Mouse (Mus musculus): Measurements from ENCODE around the gene Tigd4.

Gene Tigd4

DNA sequence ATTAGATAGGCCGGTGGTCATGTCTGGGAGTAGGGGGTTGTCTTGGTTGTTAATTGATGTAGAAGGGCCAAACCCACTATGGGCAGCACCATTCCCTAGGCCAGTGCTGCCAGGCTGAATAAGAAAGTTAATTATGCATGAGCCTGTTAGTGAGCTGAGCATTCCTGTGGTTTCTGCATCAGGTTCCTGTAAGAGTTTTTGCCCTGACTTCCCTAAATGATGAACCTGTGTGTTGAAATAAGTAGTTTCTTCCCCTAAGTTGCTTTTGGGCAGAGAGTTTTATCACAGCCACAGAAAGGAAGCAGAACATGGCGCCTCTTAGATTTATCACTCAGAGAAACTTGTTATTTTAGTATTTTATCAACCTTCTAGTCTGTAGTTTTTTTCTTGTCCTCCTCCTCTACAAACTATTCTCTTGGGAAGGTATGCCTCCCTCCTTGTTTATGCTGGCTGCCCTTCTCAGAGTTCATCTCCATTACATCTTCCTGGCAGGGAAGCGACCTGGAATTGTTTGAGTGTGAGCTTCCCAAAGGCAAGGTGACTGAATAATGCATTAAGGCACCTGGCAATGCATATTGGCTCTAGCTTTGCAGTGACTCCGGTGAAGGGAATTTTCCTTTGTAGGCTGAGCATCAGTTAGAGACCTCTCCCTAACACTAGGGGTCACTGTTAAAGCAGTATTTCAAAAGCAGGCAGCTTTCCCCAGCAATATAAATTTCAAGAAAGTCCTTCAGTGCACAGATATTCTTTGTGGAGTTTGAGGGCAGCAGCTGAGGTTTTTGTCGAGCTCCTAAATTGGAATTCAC, 21.9 kb downstream of the Tigd4 start:
- DNase-seq = peak; percentile 19

DNA sequence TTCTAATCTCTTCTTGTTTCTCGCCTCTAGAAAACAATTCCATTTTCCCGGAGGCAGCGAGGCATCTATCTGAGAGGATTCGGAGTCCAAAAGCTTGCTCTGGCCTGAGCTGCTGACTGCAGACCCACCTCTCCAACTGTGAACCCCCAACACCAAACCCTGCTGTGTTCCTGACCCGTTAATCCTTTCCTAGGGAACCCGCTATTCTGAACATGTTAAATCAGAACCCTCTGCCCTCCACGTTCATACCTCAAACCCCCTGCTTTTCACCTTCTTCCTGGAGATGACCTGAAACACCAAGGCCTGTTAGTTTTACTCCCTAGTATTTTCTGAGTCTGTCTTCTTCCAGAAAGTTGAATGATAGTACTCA, 22.5 kb downstream of the Tigd4 start:
- no peak for DNase-seq

DNA sequence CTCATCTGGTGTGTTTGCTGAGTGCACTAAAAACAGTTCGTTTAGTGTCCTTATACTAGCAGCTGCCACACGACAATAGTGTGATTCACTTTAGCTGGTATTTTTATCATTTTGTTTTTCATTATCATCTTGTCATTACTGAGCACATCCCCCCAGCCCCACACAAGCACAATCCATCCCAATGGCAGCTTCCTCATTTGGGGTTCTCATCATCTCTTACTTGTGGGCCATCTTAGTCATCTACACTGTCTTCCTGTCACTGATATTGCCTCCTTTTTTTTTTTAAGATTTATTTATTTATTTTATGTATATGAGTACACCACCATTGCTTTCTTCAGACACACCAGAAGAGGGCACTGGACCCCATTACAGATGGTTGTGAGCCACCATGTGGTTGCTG, 25.3 kb downstream of the Tigd4 start:
- DNase-seq = no peak

DNA sequence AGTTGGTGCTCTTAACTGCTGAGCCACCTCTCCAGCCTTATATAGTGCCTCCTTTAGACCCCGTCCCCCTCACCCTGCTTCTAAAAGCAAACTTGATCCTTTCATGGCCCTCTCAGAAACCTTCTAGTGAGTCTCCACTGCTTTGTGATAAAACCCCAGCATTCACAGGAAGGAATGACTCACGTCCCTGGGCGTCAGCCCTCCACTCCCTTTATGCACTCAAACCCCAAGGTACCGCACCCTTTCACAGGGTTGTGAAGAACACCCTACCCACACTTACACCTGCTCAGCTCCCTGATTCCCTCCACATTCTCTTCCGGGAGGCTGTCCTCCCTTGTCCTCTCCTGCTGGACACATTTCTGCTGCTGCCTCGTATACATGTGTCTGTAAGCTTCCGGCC, 25.7 kb downstream of the Tigd4 start:
- no peak for DNase-seq

DNA sequence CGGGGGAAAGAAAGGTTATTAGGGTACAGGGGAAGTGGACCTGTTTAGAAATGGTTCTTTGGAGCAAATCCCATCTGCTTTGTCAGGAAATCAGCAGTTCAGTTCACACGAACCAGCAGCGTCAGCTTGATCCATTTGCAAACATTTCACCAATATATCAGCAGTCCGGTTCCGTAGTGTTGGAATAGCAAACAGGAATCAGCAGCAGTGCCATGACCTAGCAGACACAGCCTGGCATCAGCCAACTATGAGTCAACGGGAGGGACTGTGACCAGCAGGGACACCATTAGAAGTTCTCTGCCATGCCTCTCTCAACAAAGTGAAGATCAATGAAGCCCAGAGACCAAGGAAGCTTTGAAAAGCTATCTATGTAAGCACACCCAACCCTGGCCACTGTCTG, 26.4 kb downstream of the Tigd4 start:
- DNase-seq = no peak

DNA sequence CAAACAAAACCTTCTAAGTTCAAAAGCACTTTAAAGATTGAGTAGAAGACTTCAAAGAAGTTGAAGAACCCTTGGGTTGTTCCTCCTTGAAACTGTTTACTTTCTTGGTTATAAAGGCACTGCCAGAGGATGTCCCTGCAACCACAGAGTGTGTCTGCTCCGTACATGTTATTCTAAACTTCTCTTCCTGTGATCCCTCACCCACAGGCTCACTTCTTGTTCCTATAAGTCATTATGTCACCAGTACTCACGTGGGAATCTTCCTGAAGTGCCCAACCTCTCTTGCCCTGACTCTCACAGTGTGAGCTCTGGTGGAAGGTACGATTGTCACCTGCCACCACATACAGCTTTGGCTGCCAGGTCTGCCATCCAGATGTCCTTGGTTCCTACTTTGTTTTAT, 28.7 kb downstream of the Tigd4 start:
- no peak for DNase-seq

DNA sequence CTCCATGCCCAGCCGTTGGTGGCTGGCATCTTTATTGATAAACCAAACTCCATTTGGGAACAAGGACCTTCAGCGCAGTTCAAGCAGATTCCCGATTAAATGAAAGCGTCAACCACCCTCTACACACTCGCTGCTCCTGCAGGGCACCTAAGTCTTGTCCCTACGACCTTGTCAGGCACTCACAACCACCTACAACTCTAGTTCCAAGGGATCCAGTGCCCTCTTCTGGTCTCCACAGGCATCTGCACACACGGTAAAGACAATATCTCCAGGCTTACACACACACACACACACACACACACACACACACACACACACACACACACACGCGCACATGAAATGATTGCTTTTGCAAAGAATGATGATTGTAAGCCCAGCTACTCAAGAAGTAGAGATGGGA, 38.2 kb downstream of the Tigd4 start:
- no peak for DNase-seq

DNA sequence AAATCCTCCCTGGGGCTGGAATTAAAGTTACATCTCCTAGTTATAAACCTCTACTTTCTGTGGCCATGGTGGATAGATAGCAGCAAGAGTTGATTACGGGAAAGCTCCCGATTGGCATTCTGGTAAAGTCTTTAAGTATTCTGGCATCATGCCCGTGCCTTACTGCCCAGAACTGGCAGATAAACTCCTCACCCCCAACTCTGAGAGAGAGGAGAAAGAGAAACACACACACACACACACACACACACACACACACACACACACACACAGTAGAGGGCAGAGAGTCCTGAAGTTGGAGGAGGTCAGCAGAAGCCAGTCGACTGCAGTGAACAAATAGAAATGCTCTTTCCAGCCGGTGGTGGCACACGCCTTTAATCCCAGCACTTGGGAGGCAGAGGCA, 43.7 kb downstream of the Tigd4 start:
- DNase-seq = no peak

DNA sequence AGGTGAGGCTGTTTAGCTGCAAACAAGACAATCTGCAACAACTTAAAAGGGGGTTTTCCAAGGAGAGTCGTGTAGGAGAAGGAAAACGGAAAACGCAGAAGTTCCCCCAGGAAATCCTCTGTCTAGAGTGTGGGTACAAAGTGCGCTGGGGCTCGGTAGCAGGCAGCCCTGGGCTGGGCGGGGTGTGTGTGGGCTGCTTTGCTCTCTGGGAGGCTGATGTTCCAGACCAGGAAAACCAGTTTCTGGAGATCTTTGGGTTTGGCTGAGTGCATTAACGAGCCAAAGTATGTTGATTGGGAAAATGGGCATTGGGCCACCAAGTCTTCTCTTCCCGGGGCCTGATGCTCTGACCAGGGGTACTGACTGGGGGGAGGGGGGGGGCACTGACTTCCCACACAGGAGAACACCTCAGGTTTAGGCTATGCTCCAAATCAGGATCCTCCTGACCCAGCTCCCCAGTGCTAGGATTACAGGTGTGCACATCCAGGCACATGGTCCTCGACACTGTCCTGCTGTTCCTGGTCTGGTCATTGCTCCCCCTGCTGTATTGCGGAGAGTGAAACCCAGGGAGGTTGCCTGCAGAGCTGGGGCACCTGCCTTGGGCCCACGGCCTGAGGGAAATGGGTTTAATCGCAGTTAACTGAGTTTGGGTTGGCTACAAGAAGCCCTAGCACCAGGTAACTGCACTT, 44.7 kb downstream of the Tigd4 start:
- no peak for DNase-seq

DNA sequence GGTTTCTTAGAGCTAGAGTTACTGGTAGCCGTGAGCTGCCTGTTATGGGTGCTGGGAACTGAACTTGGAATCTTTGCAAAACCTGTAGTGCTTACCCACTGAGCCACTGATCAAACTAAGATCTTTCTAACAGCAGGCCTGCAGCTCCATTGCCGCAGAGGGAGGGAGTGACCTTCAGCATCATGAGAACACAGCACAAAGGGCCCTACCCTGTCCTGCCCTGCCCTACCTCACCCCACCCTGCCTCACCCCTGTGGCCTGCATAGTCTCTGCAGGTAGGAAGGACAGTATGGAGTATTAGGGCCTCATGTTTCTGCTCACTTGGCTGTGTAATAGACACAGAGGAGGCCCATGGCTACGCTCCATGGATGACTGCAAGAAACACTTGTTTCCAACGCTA, 45.5 kb downstream of the Tigd4 start:
- no peak for DNase-seq

DNA sequence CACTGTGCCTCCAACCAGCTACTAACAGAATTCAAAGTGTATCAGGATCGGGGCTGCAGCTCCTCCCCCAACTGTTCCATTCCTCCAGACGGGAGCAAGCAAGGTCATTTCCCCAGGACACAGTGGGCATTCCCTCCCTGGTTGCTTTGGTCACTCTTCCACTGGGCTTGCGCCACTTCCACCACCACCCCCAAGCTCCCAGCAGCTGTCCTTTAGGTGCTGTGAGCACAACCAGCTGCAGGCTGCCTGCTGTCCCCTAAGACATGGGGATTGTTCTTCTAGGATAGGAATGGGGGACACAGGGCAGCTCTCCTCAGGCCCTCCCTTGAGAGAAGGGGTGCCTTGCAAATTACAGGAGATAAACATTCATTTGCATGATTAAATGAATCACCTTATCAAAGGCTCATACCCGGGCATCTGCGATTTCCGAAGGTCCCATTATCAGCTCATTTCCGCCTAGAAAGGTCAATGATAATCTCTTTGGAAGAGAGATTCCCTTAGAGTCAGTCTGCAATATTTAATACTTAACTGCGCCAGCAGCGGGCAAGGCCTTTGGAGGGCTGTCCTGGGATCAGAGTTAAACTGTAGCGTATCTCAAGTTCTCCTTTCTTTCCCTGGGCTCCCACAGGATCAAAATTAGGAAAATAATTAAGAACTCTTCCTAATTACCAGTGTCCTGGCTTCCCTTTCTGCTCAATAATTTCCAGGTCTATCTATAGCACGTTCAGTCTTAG, 46.6 kb downstream of the Tigd4 start:
- DNase-seq = no peak

DNA sequence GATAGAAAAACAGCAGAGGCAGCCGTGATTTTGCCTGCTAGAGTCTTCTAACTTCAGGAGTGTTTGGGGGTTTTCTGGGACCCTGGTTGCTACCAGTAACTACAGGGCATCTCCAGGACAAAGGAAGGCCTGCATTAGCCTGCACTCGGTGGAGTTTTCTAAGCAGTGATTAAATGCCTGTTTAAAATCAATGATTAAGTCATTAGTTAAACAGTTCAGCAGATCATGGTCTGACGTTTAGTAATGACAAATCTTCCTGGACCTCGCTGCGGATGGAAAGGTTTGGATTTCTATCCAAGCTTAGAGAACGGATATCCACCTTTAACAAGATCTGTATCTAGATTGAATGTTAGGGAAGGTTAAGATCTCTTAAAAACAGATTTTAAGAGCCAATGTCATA, 47.2 kb downstream of the Tigd4 start:
- no peak for DNase-seq

DNA sequence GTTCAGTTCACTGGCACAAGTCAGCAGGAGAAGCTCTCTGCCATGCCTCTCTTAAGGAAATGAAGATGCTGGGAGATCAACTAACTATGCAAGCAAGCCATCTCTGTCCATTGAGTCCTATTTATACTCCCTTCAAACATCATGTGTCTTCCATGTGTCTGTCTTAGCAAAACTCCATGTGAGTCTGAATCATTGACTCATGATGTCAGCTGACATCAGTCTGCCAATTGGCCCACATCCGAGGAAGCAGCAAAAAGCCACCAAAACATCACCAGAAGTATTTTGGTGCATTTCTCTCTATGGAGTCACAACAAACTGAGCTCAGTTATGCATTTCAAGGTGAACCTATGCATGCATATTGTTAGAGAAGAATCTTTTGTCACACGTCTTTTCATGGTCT, 48.0 kb downstream of the Tigd4 start:
- DNase-seq = no peak

DNA sequence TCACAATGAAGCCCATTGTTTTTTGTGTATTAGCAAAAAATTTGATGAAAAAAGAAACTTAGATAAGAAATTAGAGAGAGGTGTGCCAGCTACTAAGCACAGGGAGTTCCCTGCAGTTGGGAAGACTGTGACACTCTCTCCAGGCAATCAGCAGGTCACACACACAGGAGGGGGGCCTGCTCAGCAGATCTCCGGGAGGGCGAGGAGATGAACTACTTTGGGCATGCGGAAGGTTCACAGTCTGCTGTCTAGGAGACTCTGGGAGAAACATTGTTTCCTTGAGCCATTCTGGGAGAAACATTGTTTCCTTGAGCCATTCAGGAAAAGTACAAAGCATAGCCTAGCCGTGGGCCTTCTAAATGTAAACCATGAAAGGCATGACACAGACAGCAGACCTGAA, 49.6 kb downstream of the Tigd4 start:
- DNase-seq = no peak

DNA sequence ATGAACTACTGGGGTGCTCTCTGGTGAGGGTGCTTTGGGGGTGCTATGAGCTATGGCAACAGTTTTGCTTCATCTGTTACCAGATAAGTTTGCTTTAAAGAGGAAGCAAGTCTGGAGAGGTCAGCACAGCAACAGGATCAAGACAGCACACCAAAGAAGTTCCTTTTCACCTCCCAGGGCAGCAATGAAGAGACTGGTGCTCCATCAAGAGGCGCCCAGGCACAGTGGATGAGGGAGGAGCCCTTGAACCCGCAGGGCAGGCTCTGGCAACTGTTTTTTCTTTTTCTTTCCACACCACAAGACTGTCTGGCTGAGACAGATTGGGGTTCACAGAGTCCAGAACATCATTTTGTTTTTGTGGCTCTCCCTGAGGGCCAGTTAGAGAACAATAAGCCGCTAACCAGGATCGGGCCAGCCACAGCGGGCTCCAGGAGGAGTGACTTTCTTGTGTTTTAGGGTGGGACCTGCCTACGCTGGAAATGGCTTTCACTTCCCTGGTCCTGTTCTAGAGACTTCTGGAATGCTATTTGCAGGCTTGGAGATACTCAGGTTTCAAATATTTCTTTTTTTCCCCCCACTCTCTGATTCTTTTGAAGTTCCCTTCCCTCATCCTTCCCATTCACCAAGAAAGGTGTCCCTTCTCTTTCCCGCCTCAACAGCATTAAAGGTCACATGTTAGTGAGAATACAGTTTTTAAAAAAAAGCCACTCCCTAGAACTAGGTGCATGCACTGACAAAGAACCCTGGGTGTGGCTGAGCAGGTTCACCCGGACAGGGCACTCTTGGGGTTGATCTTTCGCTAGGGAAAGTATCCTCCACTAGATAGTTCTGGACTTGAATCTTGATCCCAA, 52.0 kb downstream of the Tigd4 start:
- no peak for DNase-seq

DNA sequence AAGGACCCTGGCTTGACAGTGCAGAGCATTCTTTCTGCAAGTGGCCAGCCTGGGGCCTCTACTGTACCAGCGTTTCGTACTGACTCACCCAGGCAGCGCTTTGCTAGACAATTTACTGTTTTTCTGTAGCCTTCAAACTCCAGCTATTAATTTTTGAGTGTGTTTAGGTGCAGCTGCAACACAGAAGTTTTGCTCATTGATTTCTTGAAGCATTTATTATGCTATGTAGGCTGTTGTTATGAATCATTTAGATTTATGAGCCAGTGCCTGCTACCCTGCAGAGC, 52.6 kb downstream of the Tigd4 start:
- DNase-seq = no peak

DNA sequence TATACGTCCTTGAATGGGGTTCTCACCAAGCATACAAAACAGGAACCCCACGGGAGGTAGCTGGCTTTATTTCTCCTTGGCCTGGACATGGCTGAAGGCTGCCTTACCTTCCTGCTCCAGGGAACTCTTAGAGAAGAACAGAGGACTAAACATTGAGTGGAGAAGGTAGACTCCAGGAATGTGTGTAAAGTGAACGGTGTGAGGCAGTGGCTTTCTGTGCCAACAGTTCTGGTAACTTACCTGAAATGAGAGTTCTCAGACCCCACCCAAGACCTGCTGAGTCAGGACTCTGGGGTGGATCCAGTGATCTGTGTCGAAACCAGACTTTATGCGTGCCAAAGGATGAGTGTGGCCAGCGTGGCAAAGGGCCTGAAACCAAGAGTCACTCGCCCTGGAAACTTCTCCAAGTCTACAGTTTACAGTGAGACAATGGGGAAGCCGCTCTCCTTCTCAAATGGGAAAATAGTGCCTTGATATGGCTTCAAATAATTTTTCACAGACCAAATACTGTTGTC, 53.0 kb downstream of the Tigd4 start:
- DNase-seq = no peak
